Mouse (Mus musculus): ENCODE measurements around the gene Rpl14. TPM values are rescaled to one million over a fixed set of nuclear protein-coding genes. Genes with fewer than 3 reads are reported as not detected.

Rpl14 gene
- total RNA-seq, 4 experiments from 2014 or later: 290 to 355 (median 336) TPM

DNA sequence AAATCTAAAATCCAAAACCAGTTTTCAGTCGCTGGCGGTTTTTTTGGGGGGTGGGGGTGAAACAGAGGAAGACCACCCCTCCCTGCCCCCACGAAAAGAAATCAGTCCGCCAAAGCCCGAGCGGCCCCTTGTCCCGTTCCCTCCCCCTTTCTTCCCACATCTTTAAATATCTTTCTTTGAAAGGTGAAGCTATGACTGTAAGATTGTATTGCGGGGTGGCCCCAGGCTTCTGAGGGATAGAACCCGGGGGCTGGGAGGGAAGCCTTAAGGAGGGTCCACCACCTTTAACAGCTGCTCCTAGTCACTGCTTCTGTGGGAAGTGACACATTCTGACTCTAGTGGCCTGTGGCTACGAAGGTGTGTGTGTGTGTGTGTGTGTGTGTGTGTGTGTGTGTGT lies 32.3 kb downstream of the Rpl14 start:
- DNase-seq (ENCODE audit: low spot score in 2 of 2): no peak

DNA sequence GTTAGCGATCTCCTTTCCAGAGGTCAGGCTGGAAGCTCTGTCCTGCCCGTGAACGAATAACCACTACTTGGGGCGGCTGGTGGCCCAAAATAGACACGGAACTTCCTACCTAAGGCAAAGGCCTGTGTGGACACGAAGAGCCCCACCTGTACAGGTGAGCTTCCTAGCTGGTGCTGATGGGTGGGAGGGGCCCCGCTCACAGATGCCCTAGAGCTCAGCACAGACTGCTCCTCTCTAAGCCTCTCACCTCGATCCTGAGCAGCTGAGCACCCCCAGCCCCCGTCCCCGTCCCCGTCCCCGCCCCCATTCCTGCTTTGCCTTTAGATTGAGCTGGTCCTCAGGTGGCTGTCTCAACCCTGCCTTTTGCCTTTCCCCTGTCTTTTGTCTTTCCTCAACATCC lies 32.7 kb downstream of the Rpl14 start:
- DNase-seq (ENCODE audit: low spot score in 2 of 2): no peak

DNA sequence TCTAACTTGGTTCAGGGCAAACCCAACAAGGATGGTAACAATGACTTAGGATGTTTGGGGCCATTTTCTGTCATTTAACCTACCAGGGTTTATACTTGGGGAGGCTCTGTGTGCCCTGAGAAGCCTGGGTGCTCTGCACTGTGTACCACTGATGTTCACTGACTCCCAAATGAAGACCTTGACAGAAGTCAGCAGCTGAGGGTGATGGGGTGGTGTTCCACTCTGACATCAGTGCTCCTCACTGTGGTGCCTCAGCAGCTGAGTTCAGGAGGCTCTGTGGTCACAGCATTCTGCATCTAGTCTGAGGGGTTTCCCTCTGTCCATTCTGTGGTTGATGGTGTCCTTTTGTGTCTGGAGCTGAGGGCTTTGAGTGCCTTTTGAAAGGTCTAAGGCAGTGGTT lies 39.8 kb downstream of the Rpl14 start:
- DNase-seq (ENCODE audit: low spot score in 2 of 2): no peak

DNA sequence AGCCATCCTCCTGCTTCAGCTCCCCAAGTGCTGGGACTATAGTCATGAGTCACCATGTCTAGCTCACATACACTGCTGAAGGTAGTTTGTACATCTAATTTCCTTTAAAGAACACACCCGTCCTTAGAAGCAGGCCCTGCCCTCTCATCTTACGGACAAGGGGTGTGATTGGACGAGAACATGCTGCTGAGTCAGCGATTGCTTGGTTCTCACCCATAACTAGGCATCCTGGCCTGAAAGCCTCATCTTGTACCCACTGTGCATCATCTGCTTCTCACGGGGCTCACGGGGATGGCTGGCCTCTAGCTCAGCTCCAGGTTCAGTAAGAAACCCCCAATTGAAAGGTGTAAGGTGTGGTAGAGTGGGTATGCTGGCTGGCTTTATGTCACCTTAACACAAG lies 42.8 kb downstream of the Rpl14 start:
- no peak for DNase-seq (ENCODE audit: low spot score in 2 of 2)

DNA sequence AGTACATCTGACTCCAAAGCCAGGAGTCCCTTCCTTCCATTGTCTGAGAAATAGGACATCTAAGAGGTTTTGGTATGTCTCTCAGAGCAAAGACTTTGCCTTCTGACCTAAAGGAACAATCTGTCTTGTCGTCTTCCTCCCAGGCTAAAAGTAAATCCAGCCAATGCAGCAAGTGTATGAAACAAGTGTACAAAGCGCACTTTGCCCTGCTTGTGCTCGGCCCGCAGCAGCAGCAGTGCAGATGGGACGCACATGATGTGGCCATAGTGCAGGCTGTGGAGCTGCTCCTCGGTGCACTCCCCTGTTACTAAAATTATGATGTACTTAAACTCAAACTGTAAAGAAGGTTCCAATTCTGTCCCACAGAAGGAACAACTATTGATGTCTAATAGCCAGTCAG lies 46.9 kb downstream of the Rpl14 start:
- no peak for DNase-seq (ENCODE audit: low spot score in 2 of 2)

DNA sequence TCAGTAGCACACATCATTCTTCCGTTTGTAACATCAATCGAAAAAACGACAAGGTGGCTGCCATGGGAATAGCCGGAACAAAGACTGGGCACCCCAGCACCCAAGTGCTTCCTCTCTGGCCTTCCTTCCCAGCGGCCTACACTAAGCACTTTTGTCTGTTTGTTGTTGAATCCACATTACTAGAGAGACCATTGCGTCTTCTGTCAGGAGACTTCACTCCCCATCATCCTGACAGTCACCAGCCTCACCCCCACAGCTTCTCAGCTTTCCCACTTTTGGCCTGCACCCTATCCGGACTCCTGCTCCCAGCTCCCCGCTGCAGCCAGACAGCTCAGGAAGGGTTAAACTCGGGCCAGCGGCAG lies 48.1 kb downstream of the Rpl14 start:
- DNase-seq (ENCODE audit: low spot score in 2 of 2): no peak

DNA sequence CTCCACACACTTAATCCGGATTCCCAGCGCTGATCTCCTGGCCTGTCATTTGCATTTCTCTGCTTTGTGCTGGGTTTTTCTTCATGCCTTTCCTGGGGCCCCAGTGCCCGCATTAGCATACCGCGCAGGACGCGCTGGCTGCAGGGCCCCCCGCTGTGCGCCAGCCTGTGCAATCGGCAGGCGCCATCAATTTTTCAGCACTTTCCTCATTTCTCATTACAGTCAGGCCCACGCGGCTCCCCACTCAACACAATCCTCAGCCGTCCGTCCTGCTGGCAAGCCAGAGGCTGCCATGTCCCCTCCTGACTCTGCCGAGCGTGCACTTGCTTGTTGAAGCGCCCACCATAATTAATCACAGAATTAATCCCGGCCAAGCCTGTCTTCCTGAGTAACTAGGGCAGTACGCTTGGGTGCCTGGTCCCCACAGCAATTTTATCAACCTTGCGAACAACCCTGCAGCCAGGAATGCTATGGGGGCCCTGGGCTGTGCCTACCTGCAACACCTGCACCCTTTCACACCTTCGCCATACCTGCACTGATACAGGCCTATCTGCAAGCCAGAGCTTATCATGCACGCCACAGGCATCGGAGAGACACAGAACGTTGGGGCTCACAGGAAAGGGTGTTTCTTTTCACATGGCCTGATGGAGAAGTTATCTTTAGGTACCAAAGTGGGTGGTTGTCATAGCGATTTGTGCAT lies 48.6 kb downstream of the Rpl14 start:
- peak; percentile 34 to 40 for DNase-seq (ENCODE audit: low spot score in 2 of 2)

DNA sequence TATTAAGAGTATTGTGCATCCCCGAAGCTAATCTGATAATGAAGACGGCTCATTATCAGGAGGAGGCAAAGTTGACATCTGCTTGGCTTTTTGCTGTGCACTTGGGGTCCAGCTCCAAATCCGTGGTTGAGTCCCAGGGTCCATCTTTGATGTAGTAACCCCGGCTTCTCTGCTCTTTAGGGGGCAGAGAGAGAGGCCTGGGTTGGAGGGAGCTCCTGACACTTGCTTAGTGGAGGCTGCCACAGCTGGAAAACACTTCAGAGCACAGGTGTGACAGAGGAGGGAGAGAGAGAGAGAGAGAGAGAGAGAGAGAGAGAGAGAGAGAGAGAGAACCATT lies 49.1 kb downstream of the Rpl14 start:
- DNase-seq (ENCODE audit: low spot score in 2 of 2): no peak

Other genes with a start within 250 kb of the Rpl14 start
- 100 to 1,000 TPM; 140 to 164 (median 154) TPM for gene Eif1b, start 79.2 kb upstream of the Rpl14 start, total RNA-seq (2022)
- 10 to 100 TPM; 11.5 to 13.4 (median 12.0) TPM for gene Entpd3, start 31.6 kb upstream of the Rpl14 start, total RNA-seq (2022)